Mouse (Mus musculus): ENCODE measurements around the gene Acp2. TPM values are rescaled to one million over a fixed set of nuclear protein-coding genes. Genes with fewer than 3 reads are reported as not detected.
A peak's percentile ranks its signal among the peaks of the same experiment; 100 is the strongest.

Acp2 gene
- total RNA-seq, 1 experiment from 2014 or later, result 41.8 TPM

GRCm38 (mm10) chr2:91256256-91257125 lies 53.8 kb downstream of the Acp2 start:
- peak; percentile 81 for DNase-seq

DNA sequence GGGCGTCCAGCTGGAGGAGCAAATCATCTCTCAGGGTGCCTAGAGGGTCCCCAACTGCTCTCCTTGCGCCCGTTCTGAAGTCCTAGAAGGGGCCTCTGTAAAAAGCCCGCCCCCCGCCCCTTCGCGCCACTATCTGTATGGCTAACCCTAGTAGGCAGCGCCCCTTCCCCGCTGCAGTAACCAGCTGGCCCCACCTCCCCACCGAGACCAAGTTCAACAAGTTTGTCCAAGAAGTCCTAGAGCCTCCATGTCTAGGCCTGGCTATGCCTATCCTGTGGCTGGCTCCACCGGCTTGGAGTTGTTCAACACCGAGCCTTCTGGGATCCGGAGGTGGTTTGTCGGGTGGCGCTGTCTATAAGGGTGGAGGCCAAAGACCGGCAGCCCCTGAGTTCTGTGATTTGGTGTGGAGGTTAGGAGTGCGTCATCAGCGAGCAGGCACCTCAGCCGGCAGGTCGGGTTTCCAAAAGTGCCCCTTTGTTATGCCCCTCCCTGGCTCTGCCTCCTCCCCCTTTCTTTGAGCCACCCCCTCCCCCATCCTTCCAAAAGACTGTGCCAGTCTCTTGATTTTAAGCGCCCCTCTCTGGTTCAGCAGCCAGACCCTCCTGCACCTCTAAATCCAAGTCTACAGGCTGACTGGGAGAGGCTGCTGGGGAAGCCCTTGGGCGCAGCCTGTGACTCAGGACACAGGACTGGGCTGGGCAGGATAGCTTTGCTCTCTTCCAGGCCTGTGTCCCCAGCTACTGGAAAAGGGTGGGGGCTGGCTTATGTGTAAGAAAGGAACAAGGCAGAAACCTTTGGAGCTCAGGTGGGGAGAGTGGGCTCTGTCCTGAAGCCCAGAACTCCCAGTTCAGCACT lies 54.7 kb downstream of the Acp2 start:
- peak; percentile 53 for DNase-seq

- peak; percentile 42 for DNase-seq
Observed at GRCm38 (mm10) chr2:91258054-91258453, 55.4 kb downstream of the Acp2 start.

DNA sequence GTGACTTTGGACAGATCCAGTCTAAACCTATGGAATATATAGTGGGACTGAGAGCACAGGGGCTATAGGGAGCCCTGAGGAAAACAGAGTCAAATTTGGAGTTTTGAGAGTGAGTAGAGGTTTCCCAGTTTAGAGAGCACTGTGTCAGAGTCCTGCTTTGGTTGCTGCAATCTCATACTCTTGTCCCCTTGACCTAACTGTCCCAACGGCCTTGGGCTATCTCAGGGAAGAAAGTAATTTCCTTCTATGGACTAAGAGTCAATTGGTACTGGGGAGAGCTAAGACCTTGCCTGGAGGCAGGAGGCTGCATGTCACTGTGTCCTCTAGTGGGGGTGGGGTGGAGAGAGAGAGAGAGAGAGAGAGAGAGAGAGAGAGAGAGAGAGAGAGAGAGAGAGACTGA lies 56.1 kb downstream of the Acp2 start:
- no peak for DNase-seq

GRCm38 (mm10) chr2:91259493-91259892 lies 56.8 kb downstream of the Acp2 start:
- no peak for DNase-seq

Other genes with a start within 250 kb of the Acp2 start
- gene Rapsn, start 167.3 kb upstream of the Acp2 start, total RNA-seq (2021), result 2.1 and 2.9 TPM in 2 replicates
- gene Psmc3, start 148.9 kb upstream of the Acp2 start, total RNA-seq (2021), result 203 and 258 TPM in 2 replicates
- 31.2 and 32.7 TPM in 2 replicates for gene Slc39a13, start 132.5 kb upstream of the Acp2 start, total RNA-seq (2021)
- 3.0 and 3.3 TPM in 2 replicates for gene Spi1, start 120.5 kb upstream of the Acp2 start, total RNA-seq (2021)
- gene Mybpc3, start 84.7 kb upstream of the Acp2 start, total RNA-seq (2021), result not detected in 2 replicates
- 21.0 and 22.9 TPM in 2 replicates for gene Madd, start 19.0 kb upstream of the Acp2 start, total RNA-seq (2021)
- gene Nr1h3, start 51 bp upstream of the Acp2 start, total RNA-seq (2021), result 16.7 and 22.7 TPM in 2 replicates
- gene Ddb2, start 34.1 kb downstream of the Acp2 start, total RNA-seq (2021), result 10.4 and 13.2 TPM in 2 replicates
- 134 and 152 TPM in 2 replicates for gene Pacsin3, start 53.1 kb downstream of the Acp2 start, total RNA-seq (2021)
- gene Arfgap2, start 62.1 kb downstream of the Acp2 start, total RNA-seq (2021), result 107 and 108 TPM in 2 replicates
- 13.6 and 20.7 TPM in 2 replicates for gene 1110051M20Rik, start 241.8 kb downstream of the Acp2 start, total RNA-seq (2021)